Mouse (Mus musculus): ENCODE measurements around the gene Edil3. TPM values are rescaled to one million over a fixed set of nuclear protein-coding genes. Genes with fewer than 3 reads are reported as not detected.
"Not testable (repeated sequence)": the region's sequence is repeated elsewhere in the genome, so short reads cannot be mapped to it uniquely, and the experiment has no call there.

Edil3 gene
- total RNA-seq, 4 experiments from 2014 or later: 73.3 to 84.5 (median 75.7) TPM

- DNase-seq (ENCODE audit: low spot score in 2 of 2): no peak
Observed at GRCm38 (mm10) chr13:88938564-88938963, 117.3 kb downstream of the Edil3 start.

GRCm38 (mm10) chr13:88972355-88972754 lies 151.1 kb downstream of the Edil3 start:
- no peak for DNase-seq (ENCODE audit: low spot score in 2 of 2)

GRCm38 (mm10) chr13:89007696-89008427 lies 186.6 kb downstream of the Edil3 start:
- no peak for DNase-seq (ENCODE audit: low spot score in 2 of 2)

GRCm38 (mm10) chr13:89012500-89012899 lies 191.2 kb downstream of the Edil3 start:
- no peak for DNase-seq (ENCODE audit: low spot score in 2 of 2)

- peak in 1 of 2 experiments; percentile 26 for DNase-seq (ENCODE audit: low spot score in 2 of 2)
Observed at GRCm38 (mm10) chr13:89029817-89030539, 208.7 kb downstream of the Edil3 start.

GRCm38 (mm10) chr13:89035711-89036110 lies 214.4 kb downstream of the Edil3 start:
- DNase-seq (ENCODE audit: low spot score in 2 of 2): no peak

- DNase-seq (ENCODE audit: low spot score in 2 of 2): no peak
Observed at GRCm38 (mm10) chr13:89041495-89041894, 220.2 kb downstream of the Edil3 start.

GRCm38 (mm10) chr13:89070132-89070531 lies 248.9 kb downstream of the Edil3 start:
- DNase-seq (ENCODE audit: low spot score in 2 of 2): not testable (repeated sequence)

GRCm38 (mm10) chr13:89076212-89076611 lies 254.9 kb downstream of the Edil3 start:
- no peak for DNase-seq (ENCODE audit: low spot score in 2 of 2)

GRCm38 (mm10) chr13:89105889-89106288 lies 284.6 kb downstream of the Edil3 start:
- DNase-seq (ENCODE audit: low spot score in 2 of 2): no peak

GRCm38 (mm10) chr13:89117551-89117950 lies 296.3 kb downstream of the Edil3 start:
- DNase-seq (ENCODE audit: low spot score in 2 of 2): no peak

GRCm38 (mm10) chr13:89119809-89120208 lies 298.5 kb downstream of the Edil3 start:
- DNase-seq (ENCODE audit: low spot score in 2 of 2): no peak

GRCm38 (mm10) chr13:89122511-89123253 lies 301.4 kb downstream of the Edil3 start:
- DNase-seq (ENCODE audit: low spot score in 2 of 2): no peak

GRCm38 (mm10) chr13:89123396-89123795 lies 302.1 kb downstream of the Edil3 start:
- no peak for DNase-seq (ENCODE audit: low spot score in 2 of 2)

GRCm38 (mm10) chr13:89146056-89146547 lies 324.8 kb downstream of the Edil3 start:
- DNase-seq (ENCODE audit: low spot score in 2 of 2): peak in 1 of 2 experiments; percentile 13

GRCm38 (mm10) chr13:89151878-89152277 lies 330.6 kb downstream of the Edil3 start:
- no peak for DNase-seq (ENCODE audit: low spot score in 2 of 2)

GRCm38 (mm10) chr13:89167960-89168359 lies 346.7 kb downstream of the Edil3 start:
- DNase-seq (ENCODE audit: low spot score in 2 of 2): no peak

- no peak for DNase-seq (ENCODE audit: low spot score in 2 of 2)
Observed at GRCm38 (mm10) chr13:89170040-89170439, 348.8 kb downstream of the Edil3 start.

- DNase-seq (ENCODE audit: low spot score in 2 of 2): no peak
Observed at GRCm38 (mm10) chr13:89175154-89175553, 353.9 kb downstream of the Edil3 start.

- no peak for DNase-seq (ENCODE audit: low spot score in 2 of 2)
Observed at GRCm38 (mm10) chr13:89189051-89189450, 367.8 kb downstream of the Edil3 start.

- DNase-seq (ENCODE audit: low spot score in 2 of 2): no peak
Observed at GRCm38 (mm10) chr13:89197019-89197418, 375.7 kb downstream of the Edil3 start.

- DNase-seq (ENCODE audit: low spot score in 2 of 2): no peak
Observed at GRCm38 (mm10) chr13:89199275-89199674, 378.0 kb downstream of the Edil3 start.
